Mouse (Mus musculus): ENCODE measurements at regions not wholly inside any gene's neighbourhood (a gene's known extent, or its start where the extent isn't known, plus 50 kb on each side); places are given as distances from the start of the nearest gene placed in this dataset.
"Not testable (repeated sequence)": the region's sequence is repeated elsewhere in the genome, so short reads cannot be mapped to it uniquely, and the experiment has no call there.

DNA sequence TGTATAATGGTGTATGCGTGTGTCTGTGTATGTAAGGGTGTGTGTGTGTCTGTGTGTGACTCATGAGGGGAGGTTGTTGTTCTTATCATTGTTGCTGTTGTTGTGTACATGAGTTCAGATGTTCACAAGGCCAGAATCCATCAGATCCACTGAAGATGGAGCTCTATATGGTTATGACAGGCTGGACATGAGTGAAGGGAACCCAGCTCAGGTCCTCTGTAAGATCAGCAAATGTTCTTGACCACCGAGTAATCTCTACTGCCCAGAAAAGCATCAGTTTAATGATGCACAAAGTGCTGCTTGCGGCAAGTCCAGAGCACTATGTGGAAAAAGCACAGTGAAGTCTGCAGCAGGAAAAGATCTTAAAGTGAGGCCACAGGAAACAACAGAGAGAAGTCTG lies 77.5 kb downstream of the Gm15319 start:
- not testable (repeated sequence) for H3K4me2 ChIP-seq (ENCODE audit: low read depth, low read length); H3K27me3 ChIP-seq (ENCODE audit: control insufficient read depth, insufficient read depth, low read length); H3K4me3 ChIP-seq (ENCODE audit: low read depth, low read length); H3K9me3 ChIP-seq (replicated peaks; ENCODE audit: control insufficient read depth, low read length); H3K27ac ChIP-seq (replicated peaks; ENCODE audit: low read depth, low read length); H3K4me1 ChIP-seq (ENCODE audit: control insufficient read depth, insufficient read depth, low read length); DNase-seq (ENCODE audit: low spot score); ATAC-seq (replicated peaks; ENCODE audit: insufficient number of reproducible peaks, low FRiP score, low TSS enrichment, low read depth); H3K9ac ChIP-seq (replicated peaks; ENCODE audit: low read length); H3K36me3 ChIP-seq (replicated peaks; ENCODE audit: control insufficient read depth, insufficient read depth, low read depth, low read length)
- 91% methylated on average over 2 of the region's 3 CpGs for WGBS

DNA sequence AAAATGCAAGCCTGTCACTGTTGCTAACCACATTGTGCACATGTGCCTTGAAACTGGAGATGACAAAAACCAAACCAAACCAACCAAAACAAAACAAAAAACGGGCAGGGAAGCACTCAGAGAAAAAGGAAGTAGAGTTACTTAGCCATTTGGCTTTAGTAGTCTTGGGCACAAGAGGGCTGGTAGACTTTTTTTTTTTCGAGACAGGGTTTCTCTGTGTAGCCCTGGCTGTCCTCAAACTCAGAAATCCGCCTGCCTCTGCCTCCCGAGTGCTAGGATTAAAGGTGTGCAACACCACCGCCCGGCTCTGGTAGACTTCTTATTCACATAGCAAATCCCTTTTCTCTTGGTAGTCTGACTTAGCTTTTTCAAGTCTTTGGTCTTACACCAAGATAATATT lies 78.2 kb downstream of the Gm15319 start:
- H3K36me3 ChIP-seq (replicated peaks; ENCODE audit: control insufficient read depth, insufficient read depth, low read depth, low read length); H3K4me3 ChIP-seq (ENCODE audit: low read depth, low read length); DNase-seq (ENCODE audit: low spot score); ATAC-seq (replicated peaks; ENCODE audit: insufficient number of reproducible peaks, low FRiP score, low TSS enrichment, low read depth); H3K27me3 ChIP-seq (ENCODE audit: control insufficient read depth, insufficient read depth, low read length); H3K4me2 ChIP-seq (ENCODE audit: low read depth, low read length); H3K4me1 ChIP-seq (ENCODE audit: control insufficient read depth, insufficient read depth, low read length); H3K9ac ChIP-seq (replicated peaks; ENCODE audit: low read length); H3K9me3 ChIP-seq (replicated peaks; ENCODE audit: control insufficient read depth, low read length); H3K27ac ChIP-seq (replicated peaks; ENCODE audit: low read depth, low read length): not testable (repeated sequence)
- WGBS, result 83% methylated on average over 3 of the region's 6 CpGs

DNA sequence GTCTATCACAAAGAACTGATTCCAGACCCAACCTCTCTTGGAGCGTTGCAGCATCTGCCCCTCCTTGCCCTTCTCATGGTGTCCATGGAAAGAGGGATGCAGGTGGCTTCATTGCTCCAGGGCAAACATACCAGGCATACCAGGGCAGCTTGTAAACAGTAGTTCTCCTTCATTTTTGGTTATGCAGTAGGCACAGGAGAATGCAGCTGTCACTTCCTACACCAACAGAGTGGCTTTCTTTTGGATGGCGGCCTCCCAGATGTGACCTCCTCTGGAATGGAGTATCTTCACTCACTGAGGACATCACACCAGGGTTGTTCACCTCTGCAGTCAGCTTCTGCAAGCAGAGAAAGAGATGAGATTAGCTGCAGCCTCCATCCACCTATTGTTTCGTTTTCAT lies 79.9 kb downstream of the Gm15319 start:
- H3K4me2 ChIP-seq (ENCODE audit: low read depth, low read length); H3K27ac ChIP-seq (replicated peaks; ENCODE audit: low read depth, low read length); H3K27me3 ChIP-seq (ENCODE audit: control insufficient read depth, insufficient read depth, low read length); H3K36me3 ChIP-seq (replicated peaks; ENCODE audit: control insufficient read depth, insufficient read depth, low read depth, low read length); DNase-seq (ENCODE audit: low spot score); H3K9ac ChIP-seq (replicated peaks; ENCODE audit: low read length); H3K4me3 ChIP-seq (ENCODE audit: low read depth, low read length); H3K4me1 ChIP-seq (ENCODE audit: control insufficient read depth, insufficient read depth, low read length); H3K9me3 ChIP-seq (replicated peaks; ENCODE audit: control insufficient read depth, low read length); ATAC-seq (replicated peaks; ENCODE audit: insufficient number of reproducible peaks, low FRiP score, low TSS enrichment, low read depth): not testable (repeated sequence)
- no CpG with 5 or more reads among the region's 3 CpGs for WGBS

DNA sequence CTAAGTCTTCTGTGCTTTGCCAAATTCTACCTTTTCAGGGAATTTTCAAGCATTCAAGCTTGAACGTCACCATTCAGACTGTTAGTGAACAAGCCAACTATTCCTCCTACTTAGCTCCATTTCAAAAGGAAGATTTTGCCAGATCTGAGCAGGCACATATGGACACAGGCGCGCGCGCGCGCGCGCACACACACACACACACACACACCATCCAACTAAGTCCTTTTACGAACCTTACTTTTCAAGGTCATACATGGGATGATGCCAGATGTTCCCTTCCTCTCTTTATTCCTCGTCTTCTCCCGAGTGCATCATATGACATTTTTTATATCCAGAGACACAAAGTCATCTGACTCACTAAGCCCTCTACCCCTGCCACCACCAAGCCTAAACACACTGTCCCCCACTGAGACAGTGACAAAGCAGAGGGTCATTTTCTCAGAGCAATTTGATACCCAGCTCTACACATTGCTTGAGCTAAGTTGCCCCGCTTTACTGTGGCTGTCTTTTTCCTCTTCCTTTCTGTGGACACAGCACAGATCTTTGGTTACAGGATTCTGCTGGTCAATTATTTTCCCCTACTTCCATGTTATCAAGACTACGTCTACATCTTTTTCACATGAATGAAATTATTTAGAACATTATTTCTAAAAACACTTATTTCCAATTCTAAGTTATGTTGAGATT lies 81.7 kb downstream of the Gm15319 start:
- not testable (repeated sequence) for H3K4me2 ChIP-seq (ENCODE audit: low read depth, low read length); H3K27me3 ChIP-seq (ENCODE audit: control insufficient read depth, insufficient read depth, low read length); H3K27ac ChIP-seq (replicated peaks; ENCODE audit: low read depth, low read length); H3K9me3 ChIP-seq (replicated peaks; ENCODE audit: control insufficient read depth, low read length); H3K9ac ChIP-seq (replicated peaks; ENCODE audit: low read length); H3K4me1 ChIP-seq (ENCODE audit: control insufficient read depth, insufficient read depth, low read length); H3K36me3 ChIP-seq (replicated peaks; ENCODE audit: control insufficient read depth, insufficient read depth, low read depth, low read length); H3K4me3 ChIP-seq (ENCODE audit: low read depth, low read length); ATAC-seq (replicated peaks; ENCODE audit: insufficient number of reproducible peaks, low FRiP score, low TSS enrichment, low read depth); DNase-seq (ENCODE audit: low spot score)
- 95% methylated on average over 14 of the region's 14 CpGs for WGBS

DNA sequence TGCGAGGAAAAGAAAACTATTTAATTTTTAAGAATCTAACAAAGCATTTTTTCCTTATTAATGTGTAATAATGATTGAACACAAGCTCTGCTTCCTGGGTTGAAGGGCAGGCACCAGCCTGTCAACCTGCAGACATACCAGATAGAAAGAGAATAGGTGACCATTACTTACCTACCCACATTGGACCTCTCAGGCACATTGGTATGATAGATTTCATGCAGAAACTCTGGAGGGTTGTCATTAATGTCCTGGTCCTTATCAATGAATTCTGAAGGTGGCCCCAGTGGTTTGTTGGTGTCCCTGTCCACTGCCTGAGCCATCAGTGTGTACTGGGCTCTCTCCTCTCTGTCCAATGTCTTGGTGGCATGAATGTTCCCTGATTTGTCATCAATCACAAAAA lies 85.3 kb downstream of the Gm15319 start:
- H3K27ac ChIP-seq (replicated peaks; ENCODE audit: low read depth, low read length); H3K4me1 ChIP-seq (ENCODE audit: control insufficient read depth, insufficient read depth, low read length); H3K36me3 ChIP-seq (replicated peaks; ENCODE audit: control insufficient read depth, insufficient read depth, low read depth, low read length); ATAC-seq (replicated peaks; ENCODE audit: insufficient number of reproducible peaks, low FRiP score, low TSS enrichment, low read depth); H3K9ac ChIP-seq (replicated peaks; ENCODE audit: low read length); H3K9me3 ChIP-seq (replicated peaks; ENCODE audit: control insufficient read depth, low read length); DNase-seq (ENCODE audit: low spot score); H3K4me2 ChIP-seq (ENCODE audit: low read depth, low read length); H3K27me3 ChIP-seq (ENCODE audit: control insufficient read depth, insufficient read depth, low read length); H3K4me3 ChIP-seq (ENCODE audit: low read depth, low read length): not testable (repeated sequence)
- WGBS, result 86% methylated on average over 1 of the region's 1 CpGs

DNA sequence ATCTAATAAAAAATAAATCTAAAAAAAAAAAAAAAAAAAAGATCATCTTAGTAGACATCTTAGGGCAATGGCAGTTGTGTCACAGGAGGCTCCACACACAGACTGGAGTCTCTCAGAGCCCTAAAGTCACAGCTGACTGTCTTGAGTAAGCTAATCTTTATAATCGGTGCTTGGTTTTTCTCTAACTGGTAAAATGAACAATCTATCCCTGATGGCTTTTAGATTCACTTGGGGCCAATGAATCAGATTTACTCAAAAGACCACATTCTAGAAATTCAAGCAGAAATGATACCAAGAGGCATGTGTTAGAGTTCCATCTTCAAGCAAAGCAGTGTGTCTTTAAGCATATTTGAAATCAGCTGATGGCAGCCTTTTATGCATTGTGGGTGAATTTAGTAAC lies 86.3 kb downstream of the Gm15319 start:
- H3K9ac ChIP-seq (replicated peaks; ENCODE audit: low read length); H3K27ac ChIP-seq (replicated peaks; ENCODE audit: low read depth, low read length); H3K27me3 ChIP-seq (ENCODE audit: control insufficient read depth, insufficient read depth, low read length); H3K4me3 ChIP-seq (ENCODE audit: low read depth, low read length); ATAC-seq (replicated peaks; ENCODE audit: insufficient number of reproducible peaks, low FRiP score, low TSS enrichment, low read depth); H3K4me1 ChIP-seq (ENCODE audit: control insufficient read depth, insufficient read depth, low read length); DNase-seq (ENCODE audit: low spot score); H3K36me3 ChIP-seq (replicated peaks; ENCODE audit: control insufficient read depth, insufficient read depth, low read depth, low read length); H3K9me3 ChIP-seq (replicated peaks; ENCODE audit: control insufficient read depth, low read length); H3K4me2 ChIP-seq (ENCODE audit: low read depth, low read length): not testable (repeated sequence)
- WGBS, result 85% methylated on average over 1 of the region's 1 CpGs

DNA sequence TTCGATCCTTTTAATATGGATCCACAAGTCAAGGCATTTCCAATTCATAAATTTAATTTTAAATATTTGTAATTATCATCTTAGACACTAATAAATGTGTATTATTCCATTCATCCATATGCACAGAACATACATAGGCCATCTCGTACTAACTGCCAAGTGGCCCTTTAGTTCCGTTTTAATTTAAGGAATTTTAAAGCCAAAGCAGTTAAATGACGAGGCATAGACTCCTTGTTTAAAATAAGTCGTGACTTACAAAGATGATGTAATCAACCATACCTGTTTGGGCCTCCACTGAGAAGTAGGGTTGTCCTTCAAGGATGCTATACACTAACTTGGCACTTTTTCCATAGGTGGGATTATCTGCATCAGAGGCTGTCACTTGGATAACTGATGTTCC lies 89.2 kb downstream of the Gm15319 start:
- H3K4me1 ChIP-seq (ENCODE audit: control insufficient read depth, insufficient read depth, low read length); H3K4me3 ChIP-seq (ENCODE audit: low read depth, low read length); DNase-seq (ENCODE audit: low spot score); H3K9ac ChIP-seq (replicated peaks; ENCODE audit: low read length); ATAC-seq (replicated peaks; ENCODE audit: insufficient number of reproducible peaks, low FRiP score, low TSS enrichment, low read depth); H3K27ac ChIP-seq (replicated peaks; ENCODE audit: low read depth, low read length); H3K27me3 ChIP-seq (ENCODE audit: control insufficient read depth, insufficient read depth, low read length); H3K4me2 ChIP-seq (ENCODE audit: low read depth, low read length); H3K36me3 ChIP-seq (replicated peaks; ENCODE audit: control insufficient read depth, insufficient read depth, low read depth, low read length); H3K9me3 ChIP-seq (replicated peaks; ENCODE audit: control insufficient read depth, low read length): not testable (repeated sequence)
- 86% methylated on average over 4 of the region's 5 CpGs for WGBS

DNA sequence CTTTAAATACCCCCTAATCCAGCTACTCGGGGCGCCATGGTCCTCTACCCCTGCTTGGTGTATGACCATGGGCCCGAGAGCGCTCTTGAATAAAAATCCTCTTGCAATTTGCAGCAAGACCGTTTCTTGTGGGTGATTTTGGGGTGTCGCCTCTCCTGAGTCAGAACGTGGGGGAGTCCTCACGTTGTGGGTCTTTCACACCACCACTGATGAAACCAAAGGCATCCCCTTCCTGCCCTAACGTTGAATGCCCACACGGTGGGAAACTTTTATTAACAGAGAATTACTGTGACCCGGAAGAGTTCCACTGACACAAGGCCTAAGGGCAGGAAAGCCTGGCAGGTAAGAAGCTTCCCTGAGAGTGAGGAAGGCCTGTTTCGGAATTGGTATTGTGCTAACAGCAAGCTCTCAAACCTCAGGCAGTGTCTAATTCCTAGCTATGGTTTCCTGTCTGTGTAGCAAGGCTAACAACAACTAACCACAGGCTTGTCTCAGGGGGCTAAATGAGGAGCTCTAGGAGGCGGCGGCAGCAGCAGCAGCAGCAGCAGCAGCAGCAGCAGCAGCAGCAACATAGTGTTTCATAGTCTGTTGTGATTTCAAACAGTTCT lies 95.4 kb downstream of the Gm15319 start:
- WGBS, result 90% methylated on average over 9 of the region's 14 CpGs
- not testable (repeated sequence) for H3K27me3 ChIP-seq (ENCODE audit: control insufficient read depth, insufficient read depth, low read length); H3K9me3 ChIP-seq (replicated peaks; ENCODE audit: control insufficient read depth, low read length); H3K4me1 ChIP-seq (ENCODE audit: control insufficient read depth, insufficient read depth, low read length); H3K9ac ChIP-seq (replicated peaks; ENCODE audit: low read length); DNase-seq (ENCODE audit: low spot score); H3K36me3 ChIP-seq (replicated peaks; ENCODE audit: control insufficient read depth, insufficient read depth, low read depth, low read length); H3K4me3 ChIP-seq (ENCODE audit: low read depth, low read length); H3K4me2 ChIP-seq (ENCODE audit: low read depth, low read length); ATAC-seq (replicated peaks; ENCODE audit: insufficient number of reproducible peaks, low FRiP score, low TSS enrichment, low read depth); H3K27ac ChIP-seq (replicated peaks; ENCODE audit: low read depth, low read length)

Measured in embryonic facial prominence, embryonic 11.5 days (tissue).